Mouse (Mus musculus) liver, embryonic 16.5 days (tissue): ENCODE results near the gene Lrmda. TPM values are rescaled to one million over a fixed set of nuclear protein-coding genes. Genes with fewer than 3 reads are reported as not detected.

Experiments used
- ATAC-seq: fragments of 200-750 bp; cut with Nextera tagmentation; 2 replicates; pipeline ENCODE4 v1.8.0; 2017; ENCODE audit warnings: low read depth, mild to moderate bottlenecking, moderate number of reproducible peaks, moderate library complexity
- H3K27ac ChIP-seq: fragments of 300-500 bp; sonication (generic); 2 replicates; pipeline ENCODE4 v1.5.1; 2014; ENCODE audit warnings: mild to moderate bottlenecking, low read length
- H3K27me3 ChIP-seq: fragments of 300-500 bp; sonication (generic); 2 replicates; pipeline ENCODE4 v1.6.1; 2014; ENCODE audit warnings: low read depth, low read length, mixed read lengths; ENCODE audit not compliant: control insufficient read depth, insufficient read depth
- H3K36me3 ChIP-seq: fragments of 300-500 bp; sonication (generic); 2 replicates; pipeline ENCODE4 v1.6.1; 2014; ENCODE audit warnings: mild to moderate bottlenecking; ENCODE audit not compliant: control insufficient read depth, insufficient read depth
- H3K4me1 ChIP-seq: fragments of 300-500 bp; sonication (generic); 2 replicates; pipeline ENCODE4 v1.6.1; 2014; ENCODE audit warnings: low read depth, low read length, mixed read lengths; ENCODE audit not compliant: control insufficient read depth
- H3K4me2 ChIP-seq: fragments of 300-500 bp; sonication (generic); 2 replicates; pipeline ENCODE4 v1.6.1; 2014; ENCODE audit warnings: low read depth, low read length, mixed read lengths
- H3K4me3 ChIP-seq: fragments of 300-500 bp; sonication (generic); 2 replicates; pipeline ENCODE4 v1.5.1; 2014; ENCODE audit warnings: low read depth, mild to moderate bottlenecking, low read length
- H3K9ac ChIP-seq: fragments of 300-500 bp; sonication (generic); 2 replicates; pipeline ENCODE4 v1.6.1; 2014; ENCODE audit warnings: low read depth, low read length
- H3K9me3 ChIP-seq: fragments of 300-500 bp; sonication (generic); replicated peaks from 2 replicates; pipeline ENCODE4 v1.6.1; 2016; ENCODE audit warnings: low read length; ENCODE audit not compliant: control insufficient read depth
- WGBS: fragments of 180-500 bp; shearing (Covaris S2); extraction: QIAGEN DNeasy Blood & Tissue Kit; methylation state at CpG from one replicate; pipeline ENCODE4 v1.1.7; 2014; ENCODE audit not compliant: insufficient replicate concordance; 5-methylcytosine and 5-hydroxymethylcytosine counted together
- polyA plus RNA-seq: library from polyadenylated mRNA; unstranded; fragments of >200 nt; fragmentation: Nextera tagmentation; extraction: Ambion mirVana; gene quantifications from 2 replicates; pipeline ENCODE4 v1.2.1, GENCODE M21; 2015

The Lrmda gene
- polyA plus RNA-seq, 1 experiment from 2014 or later = 0.46 TPM

- no peaks in the 10 kb centered on the region for H3K4me1 ChIP-seq
Measured at GRCm38 (mm10) chr14:22548286-22548685, 528.8 kb downstream of the Lrmda start.

GRCm38 (mm10) chr14:22549166-22549565 lies 529.7 kb downstream of the Lrmda start:
- no peak overlapping the region for H3K9ac ChIP-seq
- 65% methylated on average over 2 of the region's 2 CpGs for WGBS
- no peaks in the 10 kb centered on the region for H3K36me3 ChIP-seq
- H3K27ac ChIP-seq = no peak overlapping the region
- no peaks in the 10 kb centered on the region for H3K4me1 ChIP-seq
- H3K4me2 ChIP-seq = no peak overlapping the region
- no peaks in the 10 kb centered on the region for H3K27me3 ChIP-seq
- ATAC-seq = no peak
- H3K9me3 ChIP-seq = no peaks in the 10 kb centered on the region
- H3K4me3 ChIP-seq = no peak overlapping the region

More at GRCm38 (mm10) chr14:22548286-22548685, 528.8 kb downstream of the Lrmda start:
- Histone ChIP-seq H3K27ac (no peak overlapping the region), H3K4me2 (no peak overlapping the region), H3K27me3 (no peaks in the 10 kb centered on the region), H3K4me3 (no peak overlapping the region), H3K9me3 (no peaks in the 10 kb centered on the region), H3K36me3 (no peaks in the 10 kb centered on the region), H3K9ac (no peak overlapping the region)
- WGBS = 32% methylated on average over 2 of the region's 2 CpGs
- no peak for ATAC-seq

- no peaks in the 10 kb centered on the region for H3K9me3 ChIP-seq
- H3K27me3 ChIP-seq = no peaks in the 10 kb centered on the region
- no peak overlapping the region for H3K9ac ChIP-seq
- no peak overlapping the region for H3K4me3 ChIP-seq
- H3K27ac ChIP-seq = no peak overlapping the region
- no peaks in the 10 kb centered on the region for H3K4me1 ChIP-seq
- no peak for ATAC-seq
- 64% methylated on average over 4 of the region's 4 CpGs for WGBS
- no peaks in the 10 kb centered on the region for H3K36me3 ChIP-seq
- H3K4me2 ChIP-seq = no peak overlapping the region
Measured at GRCm38 (mm10) chr14:22552358-22552757, 532.8 kb downstream of the Lrmda start.

GRCm38 (mm10) chr14:22552841-22553240 lies 533.3 kb downstream of the Lrmda start:
- Histone ChIP-seq H3K4me2 (no peak overlapping the region), H3K4me3 (no peak overlapping the region), H3K36me3 (no peaks in the 10 kb centered on the region), H3K27me3 (no peaks in the 10 kb centered on the region), H3K27ac (no peak overlapping the region), H3K4me1 (no peaks in the 10 kb centered on the region), H3K9me3 (no peaks in the 10 kb centered on the region), H3K9ac (no peak overlapping the region)
- 43% methylated on average over 3 of the region's 3 CpGs for WGBS
- ATAC-seq = no peak

- H3K4me3 ChIP-seq = no peak overlapping the region
- ATAC-seq = no peak
- H3K9ac ChIP-seq = no peak overlapping the region
- no peak overlapping the region for H3K4me2 ChIP-seq
- H3K36me3 ChIP-seq = no peaks in the 10 kb centered on the region
- no peak overlapping the region for H3K27ac ChIP-seq
- H3K27me3 ChIP-seq = no peaks in the 10 kb centered on the region
- H3K4me1 ChIP-seq = no peaks in the 10 kb centered on the region
- no peaks in the 10 kb centered on the region for H3K9me3 ChIP-seq
- WGBS = 62% methylated on average over 3 of the region's 3 CpGs
Measured at GRCm38 (mm10) chr14:22553717-22554116, 534.2 kb downstream of the Lrmda start.

GRCm38 (mm10) chr14:22572486-22572885 lies 553.0 kb downstream of the Lrmda start:
- Histone ChIP-seq H3K27me3 (no peaks in the 10 kb centered on the region), H3K4me1 (no peaks in the 10 kb centered on the region), H3K4me3 (no peak overlapping the region), H3K9me3 (no peaks in the 10 kb centered on the region), H3K4me2 (no peak overlapping the region), H3K36me3 (no peaks in the 10 kb centered on the region), H3K27ac (no peak overlapping the region), H3K9ac (no peak overlapping the region)
- ATAC-seq = no peak
- WGBS = 53% methylated on average over 5 of the region's 5 CpGs

- no peaks in the 10 kb centered on the region for H3K27me3 ChIP-seq
- no peak for ATAC-seq
- H3K4me3 ChIP-seq = no peak overlapping the region
- no peaks in the 10 kb centered on the region for H3K36me3 ChIP-seq
- WGBS = 75% methylated on average over 7 of the region's 7 CpGs
- no peak overlapping the region for H3K27ac ChIP-seq
- H3K4me2 ChIP-seq = no peak overlapping the region
- no peaks in the 10 kb centered on the region for H3K9me3 ChIP-seq
- no peak overlapping the region for H3K9ac ChIP-seq
- H3K4me1 ChIP-seq = no peaks in the 10 kb centered on the region
Measured at GRCm38 (mm10) chr14:22573585-22573984, 554.1 kb downstream of the Lrmda start.

GRCm38 (mm10) chr14:22574006-22574405 lies 554.5 kb downstream of the Lrmda start:
- no peak overlapping the region for H3K4me2 ChIP-seq
- no peak overlapping the region for H3K27ac ChIP-seq
- WGBS = 61% methylated on average over 4 of the region's 4 CpGs
- H3K4me1 ChIP-seq = no peaks in the 10 kb centered on the region
- H3K36me3 ChIP-seq = no peaks in the 10 kb centered on the region
- no peaks in the 10 kb centered on the region for H3K9me3 ChIP-seq
- H3K27me3 ChIP-seq = no peaks in the 10 kb centered on the region
- H3K4me3 ChIP-seq = no peak overlapping the region
- no peak for ATAC-seq
- H3K9ac ChIP-seq = no peak overlapping the region

- no peaks in the 10 kb centered on the region for H3K9me3 ChIP-seq
- no peaks in the 10 kb centered on the region for H3K36me3 ChIP-seq
- H3K4me3 ChIP-seq = no peak overlapping the region
- no peak overlapping the region for H3K27ac ChIP-seq
- H3K9ac ChIP-seq = no peak overlapping the region
- no peaks in the 10 kb centered on the region for H3K4me1 ChIP-seq
- WGBS = 57% methylated on average over 6 of the region's 6 CpGs
- no peak for ATAC-seq
- H3K4me2 ChIP-seq = no peak overlapping the region
- no peaks in the 10 kb centered on the region for H3K27me3 ChIP-seq
Measured at GRCm38 (mm10) chr14:22576441-22576840, 556.9 kb downstream of the Lrmda start.
